Mouse (Mus musculus) embryonic facial prominence, embryonic 10.5 days (tissue): ENCODE results near the gene Sgsm2. TPM values are rescaled to one million over a fixed set of nuclear protein-coding genes. Genes with fewer than 3 reads are reported as not detected.
A peak's percentile ranks its signal among the peaks of the same experiment; 100 is the strongest.

Experiments used
- DNase-seq: peaks from one replicate; pipeline ENCODE4 v3.0.0-alpha.2; 2017; ENCODE audit warnings: low spot score
- H3K27ac ChIP-seq: fragments of 300-500 bp; sonication (generic); replicated peaks from 2 replicates; pipeline ENCODE4 v1.5.1; 2016; ENCODE audit warnings: mild to moderate bottlenecking
- H3K27me3 ChIP-seq: fragments of 300-500 bp; sonication (generic); replicated peaks from 2 replicates; pipeline ENCODE4 v1.6.1; 2016; ENCODE audit warnings: low read depth, mild to moderate bottlenecking; ENCODE audit not compliant: poor library complexity, severe bottlenecking
- H3K36me3 ChIP-seq: fragments of 300-500 bp; sonication (generic); replicated peaks from 2 replicates; pipeline ENCODE4 v1.6.1; 2016; ENCODE audit warnings: mild to moderate bottlenecking, moderate library complexity
- H3K4me1 ChIP-seq: fragments of 300-500 bp; sonication (generic); 2 replicates; pipeline ENCODE4 v1.6.1; 2016
- H3K4me3 ChIP-seq: fragments of 300-500 bp; sonication (generic); 2 replicates; pipeline ENCODE4 v1.5.1; 2016; ENCODE audit warnings: mild to moderate bottlenecking, moderate library complexity
- H3K9me3 ChIP-seq: fragments of 300-500 bp; sonication (generic); 2 replicates; pipeline ENCODE4 v1.6.1; 2016; ENCODE audit warnings: mild to moderate bottlenecking
- WGBS: fragments of 180-500 bp; shearing (Covaris S2); methylation state at CpG from one replicate; pipeline ENCODE4 v1.1.7; 2016; 5-methylcytosine and 5-hydroxymethylcytosine counted together
- polyA plus RNA-seq: library from polyadenylated mRNA; unstranded; fragments of >200 nt; fragmentation: Nextera tagmentation; extraction: Ambion mirVana; gene quantifications from 2 replicates; pipeline ENCODE4 v1.2.1, GENCODE M21; 2016

Gene Sgsm2
- polyA plus RNA-seq, 1 experiment from 2014 or later: 4.4 TPM

GRCm38 (mm10) chr11:74837694-74838431, 59.0 kb downstream of the Sgsm2 start:
- WGBS: under 1% methylated on average over 54 of the region's 54 CpGs

GRCm38 (mm10) chr11:74837056-74837693, 59.7 kb downstream of the Sgsm2 start:
- H3K27ac ChIP-seq: peak overlapping the region; percentile 93
- no peak for DNase-seq
- H3K27me3 ChIP-seq: peaks cover 3% of the 10 kb centered on the region; the same call in 1 of the 2 replicates
- peak overlapping the region; percentile 66 for H3K4me3 ChIP-seq
- 43% methylated on average over 16 of the region's 16 CpGs for WGBS
- no peaks in the 10 kb centered on the region for H3K9me3 ChIP-seq
- peaks cover 43% of the 10 kb centered on the region for H3K36me3 ChIP-seq
- H3K4me1 ChIP-seq: peaks cover 69% of the 10 kb centered on the region

More at GRCm38 (mm10) chr11:74837694-74838431, 59.0 kb downstream of the Sgsm2 start:
- peak; percentile 92 for DNase-seq
- peak overlapping the region; percentile 66 for H3K4me3 ChIP-seq
- H3K27ac ChIP-seq: peak overlapping the region; percentile 93
- peaks cover 3% of the 10 kb centered on the region; the same call in 1 of the 2 replicates for H3K27me3 ChIP-seq
- peaks cover 50% of the 10 kb centered on the region for H3K36me3 ChIP-seq
- peaks cover 67% of the 10 kb centered on the region for H3K4me1 ChIP-seq
- no peaks in the 10 kb centered on the region for H3K9me3 ChIP-seq

GRCm38 (mm10) chr11:74836225-74837055, 60.4 kb downstream of the Sgsm2 start:
- Histone ChIP-seq H3K4me1 (peaks cover 73% of the 10 kb centered on the region), H3K4me3 (0 out of 2 replicates have a peak overlapping the region, but pooled peaks have one; percentile 66)

GRCm38 (mm10) chr11:74835593-74836224, 61.2 kb downstream of the Sgsm2 start:
- Histone ChIP-seq H3K4me3 (no peak overlapping the region), H3K36me3 (peaks cover 29% of the 10 kb centered on the region), H3K9me3 (no peaks in the 10 kb centered on the region), H3K27ac (0 out of 2 replicates have a peak overlapping the region, but pooled peaks have one; percentile 5), H3K27me3 (peaks cover 3% of the 10 kb centered on the region; the same call in 1 of the 2 replicates), H3K4me1 (peaks cover 73% of the 10 kb centered on the region)
- no peak for DNase-seq
- WGBS: 84% methylated on average over 6 of the region's 6 CpGs

More at GRCm38 (mm10) chr11:74836225-74837055, 60.4 kb downstream of the Sgsm2 start:
- DNase-seq: no peak
- Histone ChIP-seq H3K27ac (peak overlapping the region; percentile 5; the same call in 1 of the 2 replicates), H3K27me3 (peaks cover 3% of the 10 kb centered on the region; the same call in 1 of the 2 replicates), H3K36me3 (peaks cover 36% of the 10 kb centered on the region), H3K9me3 (no peaks in the 10 kb centered on the region)
- WGBS: 90% methylated on average over 22 of the region's 22 CpGs

GRCm38 (mm10) chr11:74834650-74835277, 62.1 kb downstream of the Sgsm2 start:
- H3K27ac ChIP-seq: peak overlapping the region; percentile 54; the same call in 1 of the 2 replicates
- H3K4me3 ChIP-seq: peak overlapping the region; percentile 16; the same call in 1 of the 2 replicates
- H3K36me3 ChIP-seq: peaks cover 19% of the 10 kb centered on the region
- peaks cover 3% of the 10 kb centered on the region; the same call in 1 of the 2 replicates for H3K27me3 ChIP-seq
- WGBS: 61% methylated on average over 5 of the region's 5 CpGs
- no peak for DNase-seq
- H3K4me1 ChIP-seq: peaks cover 80% of the 10 kb centered on the region
- no peaks in the 10 kb centered on the region for H3K9me3 ChIP-seq

- H3K4me1 ChIP-seq: peaks cover 82% of the 10 kb centered on the region
- 71% methylated on average over 1 of the region's 1 CpGs for WGBS
- H3K4me3 ChIP-seq: peak overlapping the region; percentile 91; the same call in 1 of the 2 replicates
- H3K9me3 ChIP-seq: no peaks in the 10 kb centered on the region
- no peak for DNase-seq
- H3K36me3 ChIP-seq: peaks cover 15% of the 10 kb centered on the region
- H3K27me3 ChIP-seq: peaks cover 3% of the 10 kb centered on the region; the same call in 1 of the 2 replicates
- peak overlapping the region; percentile 54 for H3K27ac ChIP-seq
These were observed 62.6 kb downstream of the Sgsm2 start for GRCm38 (mm10) chr11:74834359-74834638.

- no peak for DNase-seq
- peak overlapping the region; percentile 90 for H3K27ac ChIP-seq
- peaks cover 14% of the 10 kb centered on the region for H3K36me3 ChIP-seq
- H3K27me3 ChIP-seq: peaks cover 4% of the 10 kb centered on the region; the same call in 1 of the 2 replicates
- peaks cover 82% of the 10 kb centered on the region for H3K4me1 ChIP-seq
- H3K9me3 ChIP-seq: no peaks in the 10 kb centered on the region
- WGBS: 83% methylated on average over 8 of the region's 8 CpGs
- peak overlapping the region; percentile 91 for H3K4me3 ChIP-seq
These were observed 63.1 kb downstream of the Sgsm2 start for GRCm38 (mm10) chr11:74833536-74834358.

- H3K4me1 ChIP-seq: peaks cover 80% of the 10 kb centered on the region
These were observed 64.2 kb downstream of the Sgsm2 start for GRCm38 (mm10) chr11:74832503-74833143.

GRCm38 (mm10) chr11:74831606-74832451, 65.0 kb downstream of the Sgsm2 start:
- DNase-seq: peak; percentile 100
- no peaks in the 10 kb centered on the region for H3K9me3 ChIP-seq
- peaks cover 72% of the 10 kb centered on the region for H3K4me1 ChIP-seq
- peak overlapping the region; percentile 91 for H3K4me3 ChIP-seq
- peak overlapping the region; percentile 90 for H3K27ac ChIP-seq
- under 1% methylated on average over 61 of the region's 61 CpGs for WGBS
- peaks cover 11% of the 10 kb centered on the region for H3K36me3 ChIP-seq
- H3K27me3 ChIP-seq: peaks cover 15% of the 10 kb centered on the region; the same call in 1 of the 2 replicates

More at GRCm38 (mm10) chr11:74832503-74833143, 64.2 kb downstream of the Sgsm2 start:
- Histone ChIP-seq H3K9me3 (no peaks in the 10 kb centered on the region), H3K27ac (peak overlapping the region; percentile 90), H3K27me3 (peaks cover 15% of the 10 kb centered on the region; the same call in 1 of the 2 replicates), H3K4me3 (peak overlapping the region; percentile 91), H3K36me3 (peaks cover 14% of the 10 kb centered on the region)
- WGBS: 2% methylated on average over 26 of the region's 26 CpGs
- DNase-seq: peak; percentile 70

- Histone ChIP-seq H3K27ac (peak overlapping the region; percentile 90), H3K4me3 (peak overlapping the region; percentile 91), H3K4me1 (peaks cover 67% of the 10 kb centered on the region), H3K36me3 (peaks cover 5% of the 10 kb centered on the region), H3K27me3 (peaks cover 12% of the 10 kb centered on the region; the same call in 1 of the 2 replicates), H3K9me3 (no peaks in the 10 kb centered on the region)
- under 1% methylated on average over 35 of the region's 35 CpGs for WGBS
- peak; percentile 78 for DNase-seq
These were observed 65.7 kb downstream of the Sgsm2 start for GRCm38 (mm10) chr11:74831191-74831605.
